Mouse (Mus musculus) right cerebral cortex, adult 2 months (tissue): Measurements from ENCODE around the gene Gm45713.
"Not testable (repeated sequence)": the region's sequence is repeated elsewhere in the genome, so short reads cannot be mapped to it uniquely, and the experiment has no call there.

Source experiments
- DNase-seq, 2 experiments: peaks; one replicate each; pipeline ENCODE4 v3.0.0; 2021 to 2022; ENCODE audit warnings: low spot score in 2 of 2

Gm45713 gene

GRCm38 (mm10) chr7:45135993-45136567 lies at the start of gene Gm45713, which contains the start of gene Flt3l:
Gene Gm45713, minus strand, starts transcription at chr7:45136231.
Gene Flt3l, minus strand, starts transcription at chr7:45136432.
- DNase-seq: peak; percentile 89 to 91

GRCm38 (mm10) chr7:45183672-45184071 lies 47.6 kb upstream of the Gm45713 start:
- DNase-seq: no peak

GRCm38 (mm10) chr7:45182606-45183005 lies 46.6 kb upstream of the Gm45713 start:
- DNase-seq: no peak

GRCm38 (mm10) chr7:45182199-45182601 lies 46.2 kb upstream of the Gm45713 start:
- peak; percentile 85 to 89 for DNase-seq

- no peak for DNase-seq
Measured at GRCm38 (mm10) chr7:45181540-45181939, 45.5 kb upstream of the Gm45713 start.

- no peak for DNase-seq
Measured at GRCm38 (mm10) chr7:45180896-45181477, 45.0 kb upstream of the Gm45713 start, which contains the start of gene Pth2. Gene Pth2, plus strand, starts transcription at chr7:45180995.

- no peak for DNase-seq
Measured at GRCm38 (mm10) chr7:45179469-45179868, 43.4 kb upstream of the Gm45713 start, which contains the start of gene Gfy. Gene Gfy, minus strand, starts transcription at chr7:45179569.

GRCm38 (mm10) chr7:45178550-45178949 lies 42.5 kb upstream of the Gm45713 start:
- DNase-seq: no peak

GRCm38 (mm10) chr7:45176356-45176755 lies 40.3 kb upstream of the Gm45713 start:
- DNase-seq: no peak

GRCm38 (mm10) chr7:45175929-45176328 lies 39.9 kb upstream of the Gm45713 start:
- no peak for DNase-seq

- DNase-seq: no peak
Measured at GRCm38 (mm10) chr7:45175398-45175797, 39.4 kb upstream of the Gm45713 start.

GRCm38 (mm10) chr7:45174567-45175280 lies 38.7 kb upstream of the Gm45713 start:
- DNase-seq: no peak

- DNase-seq: not testable (repeated sequence)
Measured at GRCm38 (mm10) chr7:45173772-45174171, 37.7 kb upstream of the Gm45713 start.

- no peak for DNase-seq
Measured at GRCm38 (mm10) chr7:45172974-45173373, 36.9 kb upstream of the Gm45713 start.

GRCm38 (mm10) chr7:45169495-45169894 lies 33.5 kb upstream of the Gm45713 start:
- DNase-seq: no peak

GRCm38 (mm10) chr7:45168656-45169055 lies 32.6 kb upstream of the Gm45713 start:
- no peak for DNase-seq

- no peak for DNase-seq
Measured at GRCm38 (mm10) chr7:45167761-45168445, 31.9 kb upstream of the Gm45713 start.

- DNase-seq: no peak
Measured at GRCm38 (mm10) chr7:45166950-45167401, 30.9 kb upstream of the Gm45713 start.

GRCm38 (mm10) chr7:45165701-45166100 lies 29.7 kb upstream of the Gm45713 start:
- DNase-seq: no peak

GRCm38 (mm10) chr7:45164833-45165232 lies 28.8 kb upstream of the Gm45713 start:
- DNase-seq: no peak

GRCm38 (mm10) chr7:45163735-45164490 lies 27.9 kb upstream of the Gm45713 start, which contains the start of gene Slc17a7:
Gene Slc17a7, plus strand, starts transcription at chr7:45163949.
- peak; percentile 57 to 60 for DNase-seq
